Comparison of ENCODE assay signal across 24 mouse cellular contexts in genomic region chr3:147278602-147279001, GRCm38 (mm10).
DNase-seq lines count a peak whose midpoint lies in the region; ATAC-seq and TF ChIP-seq lines count a peak whose summit lies in the region.
"Had no signal": no experiment of that assay in that cellular context is flagged by ENCODE, and none has a peak within 500 bp of the region (broad histone marks: within the 10 kb centered on the region; RNA-seq: fewer than 3 reads in every experiment).

No protein-coding gene starts in this region.

- no peaks in the 10 kb centered on the region for H3K27me3 ChIP-seq in forebrain, embryonic 11.5 days (ENCODE audit: control insufficient read depth, insufficient read depth, low read length)
- H3K27me3 ChIP-seq in forebrain, embryonic 15.5 days, result no peaks in the 10 kb centered on the region
- H3K27me3 ChIP-seq in heart, embryonic 12.5 days (replicated peaks), result no peaks in the 10 kb centered on the region
- no peaks in the 10 kb centered on the region for H3K27me3 ChIP-seq in stomach, embryonic 14.5 days (ENCODE audit: control insufficient read depth, insufficient read depth, low read length)
- no peaks in the 10 kb centered on the region for H3K27me3 ChIP-seq in stomach, postnatal 0 days (ENCODE audit: control insufficient read depth, insufficient read depth, low read length)
- H3K27me3 ChIP-seq: forebrain, embryonic 13.5 days; hindbrain, embryonic 12.5 days; hindbrain, embryonic 15.5 days had no signal

- H3K9me3 ChIP-seq in forebrain, embryonic 11.5 days (ENCODE audit: control insufficient read depth, low read length), result no peaks in the 10 kb centered on the region
- no peaks in the 10 kb centered on the region for H3K9me3 ChIP-seq in forebrain, embryonic 15.5 days
- H3K9me3 ChIP-seq in heart, embryonic 12.5 days (replicated peaks), result no peaks in the 10 kb centered on the region
- no peaks in the 10 kb centered on the region for H3K9me3 ChIP-seq in stomach, embryonic 14.5 days (ENCODE audit: control insufficient read depth, low read depth, low read length)
- H3K9me3 ChIP-seq in stomach, postnatal 0 days (ENCODE audit: control insufficient read depth, low read length), result no peaks in the 10 kb centered on the region
- H3K9me3 ChIP-seq: embryonic facial prominence, embryonic 10.5 days; embryonic facial prominence, embryonic 13.5 days; forebrain, embryonic 13.5 days; hindbrain, embryonic 12.5 days; hindbrain, embryonic 15.5 days had no signal

- H3K36me3 ChIP-seq in forebrain, embryonic 11.5 days (ENCODE audit: control insufficient read depth, insufficient read depth, low read length), result no peaks in the 10 kb centered on the region
- H3K36me3 ChIP-seq in forebrain, embryonic 15.5 days, result no peaks in the 10 kb centered on the region
- H3K36me3 ChIP-seq in heart, embryonic 12.5 days, result no peaks in the 10 kb centered on the region
- H3K36me3 ChIP-seq in stomach, embryonic 14.5 days (ENCODE audit: control insufficient read depth, insufficient read depth, low read length), result no peaks in the 10 kb centered on the region
- no peaks in the 10 kb centered on the region for H3K36me3 ChIP-seq in stomach, postnatal 0 days (ENCODE audit: control insufficient read depth, insufficient read depth, low read length)
- H3K36me3 ChIP-seq: embryonic facial prominence, embryonic 10.5 days; embryonic facial prominence, embryonic 13.5 days; hindbrain, embryonic 12.5 days; hindbrain, embryonic 15.5 days had no signal

- no peak overlapping the region for H3K27ac ChIP-seq in forebrain, embryonic 11.5 days (ENCODE audit: low read depth, low read length)
- no peak overlapping the region for H3K27ac ChIP-seq in forebrain, embryonic 15.5 days (replicated peaks)
- H3K27ac ChIP-seq in heart, embryonic 12.5 days (ENCODE audit: poor library complexity, severe bottlenecking), result no peak overlapping the region
- H3K27ac ChIP-seq in stomach, embryonic 14.5 days (ENCODE audit: low read length), result no peak overlapping the region
- H3K27ac ChIP-seq in stomach, postnatal 0 days (replicated peaks), result no peak overlapping the region
- H3K27ac ChIP-seq: embryonic facial prominence, embryonic 10.5 days; embryonic facial prominence, embryonic 13.5 days; forebrain, embryonic 13.5 days; gastrocnemius, adult 2 months; heart, adult 2 months; hindbrain, embryonic 12.5 days; hindbrain, embryonic 15.5 days had no signal

- no peak overlapping the region for H3K4me2 ChIP-seq in forebrain, embryonic 11.5 days (ENCODE audit: low read depth, low read length, severe bottlenecking)
- no peak overlapping the region for H3K4me2 ChIP-seq in forebrain, embryonic 15.5 days (replicated peaks)
- no peak overlapping the region for H3K4me2 ChIP-seq in heart, embryonic 12.5 days
- H3K4me2 ChIP-seq in stomach, embryonic 14.5 days (replicated peaks; ENCODE audit: low read depth, low read length), result no peak overlapping the region
- no peak overlapping the region for H3K4me2 ChIP-seq in stomach, postnatal 0 days (replicated peaks; ENCODE audit: low read depth)
- H3K4me2 ChIP-seq: embryonic facial prominence, embryonic 13.5 days; forebrain, embryonic 13.5 days; hindbrain, embryonic 12.5 days; hindbrain, embryonic 15.5 days had no signal

- DNase-seq in forebrain, embryonic 11.5 days (ENCODE audit: low spot score), result no peak
- DNase-seq in heart, adult 8-10 months (ENCODE audit: low spot score), result no peak
- no peak for DNase-seq in stomach, postnatal 0 days (ENCODE audit: low spot score)
- DNase-seq: adrenal gland, adult 8-10 months; adrenal gland, postnatal 25 days; cerebellum, adult 11-12 months; cerebellum, adult 8-10 months; cerebellum, postnatal 10 days; cerebellum, postnatal 36 days; embryo, embryonic 11 days; forebrain, postnatal 0 days; gastrocnemius, adult 2 months; gastrocnemius, postnatal 14 days; heart, adult 2 months had no signal

- no peak for TF ChIP-seq CTCF in stomach, postnatal 0 days (IDR thresholded peaks at IDR 0.05; ENCODE audit: low read depth)

- TF ChIP-seq EP300 in stomach, postnatal 0 days (optimal IDR thresholded peaks at IDR 0.05), result no peak

- H3K9ac ChIP-seq in forebrain, embryonic 11.5 days (ENCODE audit: low read length), result no peak overlapping the region
- H3K9ac ChIP-seq in forebrain, embryonic 15.5 days (replicated peaks), result no peak overlapping the region
- no peak overlapping the region for H3K9ac ChIP-seq in heart, embryonic 12.5 days
- no peak overlapping the region for H3K9ac ChIP-seq in stomach, embryonic 14.5 days (replicated peaks; ENCODE audit: low read depth, low read length)
- no peak overlapping the region for H3K9ac ChIP-seq in stomach, postnatal 0 days (ENCODE audit: low read length)
- H3K9ac ChIP-seq: embryonic facial prominence, embryonic 13.5 days; forebrain, embryonic 13.5 days; forebrain, postnatal 0 days; hindbrain, embryonic 12.5 days; hindbrain, embryonic 15.5 days had no signal

- H3K4me1 ChIP-seq in forebrain, embryonic 11.5 days (replicated peaks; ENCODE audit: control insufficient read depth, insufficient read depth, low read length), result no peaks in the 10 kb centered on the region
- H3K4me1 ChIP-seq in forebrain, embryonic 15.5 days, result no peaks in the 10 kb centered on the region
- H3K4me1 ChIP-seq in heart, embryonic 12.5 days (replicated peaks), result peaks cover 22% of the 10 kb centered on the region
- no peaks in the 10 kb centered on the region for H3K4me1 ChIP-seq in stomach, embryonic 14.5 days (ENCODE audit: control insufficient read depth, insufficient read depth, low read length)
- H3K4me1 ChIP-seq in stomach, postnatal 0 days (replicated peaks; ENCODE audit: control insufficient read depth, insufficient read depth), result no peaks in the 10 kb centered on the region
- H3K4me1 ChIP-seq: embryonic facial prominence, embryonic 13.5 days; forebrain, embryonic 13.5 days; hindbrain, embryonic 12.5 days; hindbrain, embryonic 15.5 days had no signal

- no peak overlapping the region for H3K4me3 ChIP-seq in forebrain, embryonic 11.5 days (ENCODE audit: low read depth, low read length)
- no peak overlapping the region for H3K4me3 ChIP-seq in forebrain, embryonic 15.5 days
- H3K4me3 ChIP-seq in heart, embryonic 12.5 days, result no peak overlapping the region
- H3K4me3 ChIP-seq in stomach, embryonic 14.5 days (ENCODE audit: low read depth, low read length), result no peak overlapping the region
- H3K4me3 ChIP-seq in stomach, postnatal 0 days (ENCODE audit: low read depth, low read length), result no peak overlapping the region
- H3K4me3 ChIP-seq: embryonic facial prominence, embryonic 10.5 days; embryonic facial prominence, embryonic 13.5 days; erythroblast, embryonic 14.5 days; forebrain, embryonic 13.5 days; gastrocnemius, adult 2 months; heart, adult 2 months; hindbrain, embryonic 12.5 days; hindbrain, embryonic 15.5 days had no signal

- ATAC-seq in forebrain, embryonic 11.5 days (replicated peaks; ENCODE audit: low FRiP score), result 0 out of 2 replicates have a peak, but pooled peaks have one; percentile 24
- no peak for ATAC-seq in forebrain, embryonic 15.5 days (replicated peaks)
- peak; percentile 55; the same call in 1 of the 2 replicates for ATAC-seq in heart, embryonic 12.5 days (ENCODE audit: insufficient number of reproducible peaks, low FRiP score)
- ATAC-seq in stomach, embryonic 14.5 days (ENCODE audit: insufficient number of reproducible peaks, insufficient read depth, low FRiP score, low read depth), result peak; percentile 63; the same call in 1 of the 2 replicates
- ATAC-seq in stomach, postnatal 0 days (ENCODE audit: low FRiP score, low TSS enrichment), result no peak
- ATAC-seq: activated CD4-positive, CD25-positive, alpha-beta regulatory T cell, adult 4 months; forebrain, embryonic 13.5 days; forebrain, postnatal 0 days had no signal

Comparison
In these comparisons a context has a peak if more than half of its experiments do, and no peak if none do; other contexts are left out.
1. ATAC-seq: peak in forebrain, embryonic 11.5 days (single experiment), heart, embryonic 12.5 days (single experiment) and stomach, embryonic 14.5 days (single experiment); none in forebrain, embryonic 15.5 days (single experiment) and stomach, postnatal 0 days (single experiment).